Mouse (Mus musculus) embryonic fibroblast, embryonic 13.5 days (primary cell): Measurements from ENCODE around the gene Cdk18. TPM values are rescaled to one million over a fixed set of nuclear protein-coding genes. Genes with fewer than 3 reads are reported as not detected.
"Not testable (repeated sequence)": the region's sequence is repeated elsewhere in the genome, so short reads cannot be mapped to it uniquely, and the experiment has no call there.

Experiments
- H3K27ac ChIP-seq: 2 replicates; pipeline ENCODE4 v1.5.1; 2012; ENCODE audit warnings: low read length, control low read depth, inconsistent platforms; ENCODE audit not compliant: insufficient read depth
- H3K4me1 ChIP-seq: 2 replicates; pipeline ENCODE4 v1.6.1; 2011; ENCODE audit warnings: low read length; ENCODE audit not compliant: control insufficient read depth, insufficient read depth
- H3K4me3 ChIP-seq: 2 replicates; pipeline ENCODE4 v1.5.1; 2011; ENCODE audit warnings: mild to moderate bottlenecking, control low read depth, low read length; ENCODE audit not compliant: insufficient read depth
- CTCF ChIP-seq: IDR thresholded peaks from 2 replicates; pipeline ENCODE4 v1.5.1; 2011; ENCODE audit warnings: mild to moderate bottlenecking, control low read depth, low read length, moderate library complexity, borderline replicate concordance; ENCODE audit not compliant: insufficient read depth
- POLR2A ChIP-seq: IDR thresholded peaks from 2 replicates; pipeline ENCODE4 v1.6.1; 2011; ENCODE audit warnings: low read depth, mild to moderate bottlenecking, control low read depth, low read length, moderate library complexity
- polyA plus RNA-seq: library from polyadenylated mRNA; stranded (reverse); fragments of >200 nt; gene quantifications from 2 replicates; pipeline ENCODE4 v1.2.4, GENCODE M21; 2011; ENCODE audit warnings: low read depth; ENCODE audit not compliant: missing spikeins, insufficient read length

The Cdk18 gene
- polyA plus RNA-seq, result 14.0 and 28.8 TPM in 2 replicates

DNA sequence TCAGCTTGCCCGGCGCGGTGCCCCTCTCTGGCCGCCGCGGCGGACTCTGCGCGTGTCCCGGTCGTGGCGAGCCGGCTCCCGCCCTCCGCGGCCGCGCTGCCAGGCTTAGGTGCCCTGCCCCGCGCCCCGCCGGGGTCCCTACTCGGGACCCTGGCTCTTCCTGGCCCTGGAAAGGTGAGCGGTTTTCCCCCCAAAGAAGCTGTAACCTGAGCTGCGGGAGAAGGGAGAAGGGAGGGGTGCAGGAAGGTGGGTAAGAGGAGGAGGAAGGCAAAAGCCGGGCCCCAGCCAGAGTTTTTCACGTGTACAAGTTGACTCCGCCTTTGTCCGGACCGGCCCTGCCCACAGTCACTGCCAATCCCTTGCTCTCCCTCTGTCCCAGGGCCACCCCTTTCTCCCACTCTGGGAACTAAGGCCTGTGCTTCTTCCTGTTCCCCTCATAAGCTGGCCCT is at the start of gene Cdk18:
Gene Cdk18 (minus strand): TSS at position 269 of the 449 bp plus-strand sequence.
- TF ChIP-seq CTCF (no peak), POLR2A (peak; percentile 58; the same call in 1 of the 2 replicates)
- H3K4me3 ChIP-seq, result peak within 1 kb of the TSS; percentile 76
- no peak within 1 kb of the TSS for H3K27ac ChIP-seq
- no peaks in the 10 kb centered on the region for H3K4me1 ChIP-seq

DNA sequence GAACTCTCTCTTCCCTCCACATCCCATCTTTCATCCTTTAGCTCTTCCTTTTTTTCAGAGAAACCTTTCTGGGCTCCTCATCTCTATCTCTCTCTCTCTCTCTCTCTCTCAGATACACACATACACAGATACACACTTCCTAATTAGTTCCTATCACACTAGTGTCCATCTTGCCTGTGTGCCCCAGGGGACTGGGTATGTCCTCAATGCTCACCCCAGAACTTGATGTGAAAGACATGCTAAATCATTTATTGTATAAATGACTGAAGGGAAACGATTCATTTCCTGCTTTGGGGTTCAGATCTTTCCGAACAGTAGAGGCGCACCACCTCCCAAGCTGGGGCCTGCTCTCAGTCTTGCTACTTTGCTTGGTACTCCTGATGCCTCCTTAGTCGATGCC is 49.7 kb upstream of the Cdk18 start:
- Histone ChIP-seq H3K4me1 (no peaks in the 10 kb centered on the region), H3K4me3 (no peak overlapping the region), H3K27ac (no peak overlapping the region)
- TF ChIP-seq CTCF, result no peak
- no peak for TF ChIP-seq POLR2A

DNA sequence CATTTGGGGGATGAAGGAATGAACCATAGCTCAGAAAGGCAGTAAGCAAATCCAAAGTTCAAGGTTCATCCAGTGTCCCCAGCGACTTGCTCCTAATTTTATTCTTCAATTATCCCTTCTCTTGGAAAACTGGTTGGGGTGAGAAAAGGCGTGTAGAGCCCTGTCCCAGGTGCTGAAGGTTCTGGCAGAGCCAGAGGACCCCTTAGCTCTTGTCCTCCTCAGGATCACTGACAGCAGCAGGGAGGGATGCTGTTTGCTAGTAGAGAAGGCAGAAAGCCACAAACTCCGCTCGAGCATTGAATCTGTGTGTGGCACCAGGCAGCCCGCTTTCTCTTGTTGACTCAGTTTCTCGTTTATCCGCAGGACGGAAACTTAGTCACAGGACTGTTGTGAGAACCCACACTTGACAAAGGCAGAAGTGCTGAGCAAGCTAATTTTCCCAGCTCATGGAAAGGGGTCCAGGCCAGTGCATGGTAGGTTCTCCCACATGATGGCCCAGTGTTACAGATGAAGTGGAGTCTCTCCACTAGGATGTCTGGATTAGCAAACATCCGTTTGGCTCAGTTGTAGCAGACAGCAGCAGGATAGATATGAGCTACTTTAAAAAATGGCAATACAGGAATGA is 49.1 kb upstream of the Cdk18 start:
- H3K27ac ChIP-seq, result no peak overlapping the region
- H3K4me3 ChIP-seq, result no peak overlapping the region
- TF ChIP-seq CTCF (no peak), POLR2A (no peak)
- no peaks in the 10 kb centered on the region for H3K4me1 ChIP-seq

DNA sequence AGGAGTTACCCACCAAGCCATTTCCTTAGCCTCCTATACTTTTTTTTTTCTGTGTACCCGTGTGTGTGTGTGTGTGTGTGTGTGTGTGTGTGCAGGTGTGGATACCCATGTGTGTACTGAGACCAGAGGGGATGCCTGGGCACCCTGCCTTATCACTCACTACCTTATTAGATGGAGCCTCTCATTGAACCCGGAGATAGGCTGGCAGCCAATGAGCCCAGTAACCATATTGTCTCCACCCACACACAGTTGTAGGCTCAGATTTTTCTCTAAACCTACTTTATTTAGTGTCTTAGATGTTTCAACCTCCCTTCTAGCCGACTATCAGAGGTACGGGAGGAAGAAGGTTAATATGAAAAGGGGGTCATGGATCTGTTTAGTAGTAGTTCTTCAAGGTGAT is 46.8 kb upstream of the Cdk18 start:
- TF ChIP-seq POLR2A, result no peak
- TF ChIP-seq CTCF, result no peak
- Histone ChIP-seq H3K4me3 (no peak overlapping the region), H3K27ac (no peak overlapping the region), H3K4me1 (no peaks in the 10 kb centered on the region)

DNA sequence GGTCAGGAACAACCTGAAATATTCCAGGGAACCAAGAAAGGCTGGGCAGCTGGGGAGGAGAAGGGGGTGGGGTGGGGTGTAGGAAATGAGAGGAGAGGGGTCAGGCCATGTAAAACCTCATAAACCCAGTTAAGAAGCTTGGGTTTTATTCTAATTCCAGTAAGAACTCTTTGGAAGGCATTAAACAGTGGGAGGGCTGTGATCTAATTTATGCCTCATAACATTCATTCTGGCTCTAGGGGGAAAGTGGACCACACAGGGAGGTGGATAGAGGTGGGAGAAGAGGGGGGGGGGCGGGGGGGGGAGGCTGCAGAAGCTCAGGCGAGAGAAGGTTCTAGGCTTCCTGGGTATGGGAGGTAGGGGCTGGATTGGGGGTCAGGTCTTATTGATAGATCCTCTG is 32.1 kb upstream of the Cdk18 start:
- TF ChIP-seq POLR2A (no peak), CTCF (no peak)
- Histone ChIP-seq H3K27ac (no peak overlapping the region), H3K4me1 (no peaks in the 10 kb centered on the region), H3K4me3 (no peak overlapping the region)

DNA sequence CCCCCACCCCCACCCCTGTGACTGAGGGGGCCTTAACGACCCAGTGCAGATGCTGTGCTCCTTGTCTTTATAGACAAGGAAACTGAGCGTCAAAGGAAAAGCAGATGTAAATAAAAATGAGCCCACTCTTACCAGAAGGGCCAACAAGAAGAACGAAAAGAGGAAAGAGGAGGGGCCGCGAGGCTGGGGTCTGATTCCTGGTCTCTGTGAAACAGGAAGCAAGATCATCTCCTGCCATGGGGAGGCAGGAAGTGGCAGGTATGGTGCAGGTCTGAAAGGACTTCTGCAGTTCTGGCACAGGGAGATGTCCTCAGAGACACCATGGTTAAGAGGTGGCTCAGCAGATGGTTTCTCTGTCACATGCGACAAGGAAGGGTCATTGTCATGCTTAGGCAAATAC is 31.2 kb upstream of the Cdk18 start:
- no peak overlapping the region for H3K4me3 ChIP-seq
- no peaks in the 10 kb centered on the region for H3K4me1 ChIP-seq
- TF ChIP-seq POLR2A, result no peak
- no peak for TF ChIP-seq CTCF
- H3K27ac ChIP-seq, result no peak overlapping the region

DNA sequence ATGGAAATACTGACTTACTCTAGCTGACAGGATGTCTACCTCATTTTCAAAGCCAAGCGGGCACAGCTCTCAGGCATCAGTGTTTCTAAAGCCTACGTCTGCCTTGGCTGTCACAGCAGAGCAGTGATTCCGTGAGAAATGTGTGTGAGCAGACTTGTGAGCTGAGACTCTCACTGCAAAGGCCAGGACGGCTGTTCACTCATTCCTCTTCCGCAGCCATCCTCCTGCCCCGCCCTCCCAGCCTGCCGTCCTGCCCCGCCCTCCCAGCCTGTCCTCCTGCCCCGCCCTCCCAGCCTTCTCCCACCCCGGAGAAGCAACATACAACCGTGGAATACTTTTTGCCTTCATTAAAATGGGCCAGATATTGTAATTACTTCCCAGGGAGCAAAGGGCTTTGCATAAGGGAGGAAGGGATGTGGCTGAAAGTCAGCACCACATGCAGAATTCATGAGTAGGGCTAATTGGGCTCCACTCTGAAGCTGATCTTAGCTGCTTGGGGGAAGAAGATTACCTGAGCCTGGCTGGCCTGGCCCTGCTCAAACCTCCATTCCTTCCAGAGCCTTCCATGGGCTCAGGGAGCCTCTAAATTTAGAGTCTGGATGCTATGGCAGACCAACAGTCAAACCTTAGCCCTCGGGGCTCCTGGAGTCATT is 28.8 kb upstream of the Cdk18 start:
- H3K27ac ChIP-seq, result no peak overlapping the region
- no peaks in the 10 kb centered on the region for H3K4me1 ChIP-seq
- no peak overlapping the region for H3K4me3 ChIP-seq
- TF ChIP-seq POLR2A, result no peak

DNA sequence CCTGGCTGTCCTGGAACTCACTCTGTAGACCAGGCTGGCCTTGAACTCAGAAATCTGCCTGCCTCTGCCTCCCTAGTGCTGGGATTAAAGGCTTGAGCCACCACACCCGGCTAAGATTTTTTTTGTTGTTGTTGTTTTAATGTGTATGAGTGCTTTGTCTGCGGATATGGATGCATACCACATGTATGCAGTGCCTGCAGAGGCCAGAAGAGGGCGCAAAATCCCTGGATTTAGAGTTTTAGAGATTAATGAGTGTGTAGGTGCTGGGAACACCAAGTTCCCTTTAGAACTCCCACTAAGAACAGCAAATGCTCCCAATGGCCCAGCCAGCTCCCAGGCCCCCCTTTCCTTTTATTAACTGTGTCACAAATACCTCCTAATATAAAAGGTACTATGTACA is 26.4 kb upstream of the Cdk18 start:
- Histone ChIP-seq H3K4me3 (no peak overlapping the region), H3K4me1 (no peaks in the 10 kb centered on the region), H3K27ac (no peak overlapping the region)
- TF ChIP-seq CTCF (no peak), POLR2A (no peak)

DNA sequence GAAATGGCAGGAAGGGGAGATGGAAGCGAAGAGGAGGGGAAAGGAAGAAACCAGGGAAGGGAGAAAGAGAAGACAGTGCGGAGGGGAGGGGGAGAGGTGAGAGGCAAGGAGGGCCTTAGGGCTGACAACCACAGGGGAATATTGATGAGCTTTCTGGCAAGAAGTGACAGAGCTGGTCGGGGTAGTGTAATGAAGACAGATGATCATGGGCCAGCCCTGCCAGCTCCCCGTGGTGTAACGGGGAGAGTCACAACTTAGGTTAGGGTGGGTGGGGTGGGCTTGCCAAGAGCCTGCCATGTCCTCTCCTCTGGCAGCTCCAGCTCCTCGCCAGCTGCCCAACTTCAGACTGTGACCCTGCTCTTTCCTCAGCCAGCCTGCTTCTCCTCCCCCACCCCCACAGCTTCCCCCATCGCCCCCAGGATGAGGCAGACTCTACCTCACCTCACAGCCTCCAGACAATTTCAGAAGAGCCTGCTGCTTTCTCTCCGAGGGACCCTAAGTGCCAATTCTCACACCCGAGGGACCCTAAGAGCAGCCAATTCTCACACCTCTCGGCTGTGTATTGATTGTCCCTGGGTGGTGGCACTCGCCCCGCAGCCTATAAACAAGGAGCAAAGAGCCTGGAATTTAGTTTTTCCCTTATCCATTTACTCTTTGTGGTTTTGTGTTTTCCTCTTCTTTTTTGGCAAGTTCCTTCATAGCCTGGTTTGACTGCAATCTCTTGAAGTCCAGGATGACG is 25.5 kb upstream of the Cdk18 start:
- no peak for TF ChIP-seq CTCF
- TF ChIP-seq POLR2A, result no peak
- H3K4me3 ChIP-seq, result no peak overlapping the region
- H3K27ac ChIP-seq, result no peak overlapping the region
- no peaks in the 10 kb centered on the region for H3K4me1 ChIP-seq

DNA sequence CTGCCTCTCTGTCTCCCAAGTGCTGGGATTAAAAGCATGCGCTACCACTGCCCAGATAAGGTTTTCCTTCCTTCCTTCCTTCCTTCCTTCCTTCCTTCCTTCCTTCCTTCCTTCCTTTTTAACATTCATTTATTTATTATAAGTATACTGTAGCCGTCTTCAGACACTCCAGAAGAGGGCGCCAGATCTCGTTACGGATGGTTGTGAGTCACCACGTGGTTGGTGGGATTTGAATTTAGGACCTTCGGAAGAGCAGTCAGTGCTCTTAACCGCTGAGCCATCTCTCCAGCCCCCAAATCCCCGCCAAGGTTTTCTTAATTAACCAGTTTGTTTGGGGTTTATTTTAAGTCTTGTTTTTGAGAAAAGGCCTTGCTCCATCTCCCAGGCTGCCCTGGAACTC is 23.1 kb upstream of the Cdk18 start:
- not testable (repeated sequence) for H3K27ac ChIP-seq, H3K4me3 ChIP-seq

More for the DNA sequence above, 23.1 kb upstream of the Cdk18 start:
- not testable (repeated sequence) for H3K4me1 ChIP-seq
